Mouse (Mus musculus) stomach, embryonic 14.5 days (tissue): ENCODE data around the gene Gatad1. TPM values are rescaled to one million over a fixed set of nuclear protein-coding genes. Genes with fewer than 3 reads are reported as not detected.

ENCODE experiments used
- ATAC-seq: fragments of 200-750 bp; cut with Nextera tagmentation; 2 replicates; pipeline ENCODE4 v1.8.0; 2017; ENCODE audit warnings: low read depth, moderate TSS enrichment; ENCODE audit not compliant: insufficient number of reproducible peaks, insufficient read depth, low FRiP score
- H3K27ac ChIP-seq: fragments of 300-500 bp; sonication (generic); 2 replicates; pipeline ENCODE4 v1.5.1; 2014; ENCODE audit warnings: mild to moderate bottlenecking, low read length, moderate library complexity, mixed read lengths
- H3K27me3 ChIP-seq: fragments of 300-500 bp; sonication (generic); 2 replicates; pipeline ENCODE4 v1.6.1; 2014; ENCODE audit warnings: low read length, control low read depth, mixed read lengths; ENCODE audit not compliant: control insufficient read depth, insufficient read depth
- H3K36me3 ChIP-seq: fragments of 300-500 bp; sonication (generic); 2 replicates; pipeline ENCODE4 v1.6.1; 2014; ENCODE audit warnings: mild to moderate bottlenecking, control low read depth, low read length, moderate library complexity, mixed read lengths; ENCODE audit not compliant: control insufficient read depth, insufficient read depth
- H3K4me1 ChIP-seq: fragments of 300-500 bp; sonication (generic); 2 replicates; pipeline ENCODE4 v1.6.1; 2014; ENCODE audit warnings: low read length, control low read depth, mixed read lengths; ENCODE audit not compliant: control insufficient read depth, insufficient read depth
- H3K4me2 ChIP-seq: fragments of 300-500 bp; sonication (generic); replicated peaks from 2 replicates; pipeline ENCODE4 v1.6.1; 2014; ENCODE audit warnings: low read depth, low read length, control low read depth
- H3K4me3 ChIP-seq: fragments of 300-500 bp; sonication (generic); 2 replicates; pipeline ENCODE4 v1.5.1; 2014; ENCODE audit warnings: low read depth, low read length, control low read depth
- H3K9ac ChIP-seq: fragments of 300-500 bp; sonication (generic); replicated peaks from 2 replicates; pipeline ENCODE4 v1.6.1; 2014; ENCODE audit warnings: low read depth, mild to moderate bottlenecking, control low read depth, low read length, moderate library complexity, mixed read lengths
- H3K9me3 ChIP-seq: fragments of 300-500 bp; sonication (generic); 2 replicates; pipeline ENCODE4 v1.6.1; 2016; ENCODE audit warnings: low read depth, low read length, control low read depth; ENCODE audit not compliant: control insufficient read depth
- WGBS: fragments of 180-500 bp; shearing (Covaris S2); extraction: QIAGEN DNeasy Blood & Tissue Kit; methylation state at CpG from one replicate; pipeline ENCODE4 v1.1.7; 2014; 5-methylcytosine and 5-hydroxymethylcytosine counted together
- polyA plus RNA-seq: library from polyadenylated mRNA; unstranded; fragments of >200 nt; fragmentation: Nextera tagmentation; extraction: Ambion mirVana; gene quantifications from 2 replicates; pipeline ENCODE4 v1.2.1, GENCODE M21; 2014

Gatad1 gene
- 73.9 and 76.3 TPM in 2 replicates for polyA plus RNA-seq

- WGBS = 76% methylated on average over 5 of the region's 5 CpGs
Measured at GRCm38 (mm10) chr5:3657085-3657484, at the start of gene Gatad1. TSS of gene Gatad1 (minus strand) at chr5:3657185.

GRCm38 (mm10) chr5:3702180-3702579 is 45.2 kb upstream of the Gatad1 start:
- peaks cover 8% of the 10 kb centered on the region for H3K36me3 ChIP-seq
- H3K9me3 ChIP-seq = no peaks in the 10 kb centered on the region
- H3K27ac ChIP-seq = no peak overlapping the region
- no peaks in the 10 kb centered on the region for H3K4me1 ChIP-seq
- H3K9ac ChIP-seq = no peak overlapping the region
- no peak overlapping the region for H3K4me2 ChIP-seq
- H3K27me3 ChIP-seq = no peaks in the 10 kb centered on the region
- 90% methylated on average over 4 of the region's 4 CpGs for WGBS
- no peak for ATAC-seq
- H3K4me3 ChIP-seq = no peak overlapping the region

More at GRCm38 (mm10) chr5:3657085-3657484, at the start of gene Gatad1:
- Histone ChIP-seq H3K27me3 (no peaks in the 10 kb centered on the region), H3K9ac (no peak within 1 kb of the TSS), H3K36me3 (no peaks in the 10 kb centered on the region), H3K4me3 (no peak within 1 kb of the TSS), H3K4me1 (no peaks in the 10 kb centered on the region), H3K4me2 (no peak within 1 kb of the TSS), H3K27ac (no peak within 1 kb of the TSS), H3K9me3 (no peaks in the 10 kb centered on the region)
- no peak for ATAC-seq

GRCm38 (mm10) chr5:3700025-3700424 is 43.0 kb upstream of the Gatad1 start:
- Histone ChIP-seq H3K27ac (no peak overlapping the region), H3K27me3 (no peaks in the 10 kb centered on the region), H3K4me3 (no peak overlapping the region), H3K36me3 (peaks cover 8% of the 10 kb centered on the region), H3K9ac (no peak overlapping the region), H3K9me3 (no peaks in the 10 kb centered on the region), H3K4me2 (no peak overlapping the region), H3K4me1 (no peaks in the 10 kb centered on the region)
- no peak for ATAC-seq
- WGBS = 91% methylated on average over 5 of the region's 5 CpGs

- WGBS = 82% methylated on average over 3 of the region's 3 CpGs
- Histone ChIP-seq H3K27me3 (no peaks in the 10 kb centered on the region), H3K4me1 (no peaks in the 10 kb centered on the region), H3K27ac (no peak overlapping the region), H3K9me3 (no peaks in the 10 kb centered on the region), H3K36me3 (peaks cover 19% of the 10 kb centered on the region), H3K4me3 (no peak overlapping the region), H3K4me2 (no peak overlapping the region), H3K9ac (no peak overlapping the region)
- ATAC-seq = no peak
Measured at GRCm38 (mm10) chr5:3696031-3696430, 39.0 kb upstream of the Gatad1 start.

- H3K9me3 ChIP-seq = no peaks in the 10 kb centered on the region
- H3K9ac ChIP-seq = no peak overlapping the region
- no peak overlapping the region for H3K4me2 ChIP-seq
- WGBS = 82% methylated on average over 4 of the region's 4 CpGs
- H3K36me3 ChIP-seq = peaks cover 19% of the 10 kb centered on the region
- no peak for ATAC-seq
- H3K4me1 ChIP-seq = no peaks in the 10 kb centered on the region
- no peak overlapping the region for H3K4me3 ChIP-seq
- H3K27ac ChIP-seq = no peak overlapping the region
- H3K27me3 ChIP-seq = no peaks in the 10 kb centered on the region
Measured at GRCm38 (mm10) chr5:3695191-3695590, 38.2 kb upstream of the Gatad1 start.

- Histone ChIP-seq H3K9ac (no peak overlapping the region), H3K4me3 (no peak overlapping the region), H3K36me3 (peaks cover 19% of the 10 kb centered on the region), H3K4me1 (no peaks in the 10 kb centered on the region), H3K27me3 (no peaks in the 10 kb centered on the region), H3K4me2 (no peak overlapping the region), H3K9me3 (no peaks in the 10 kb centered on the region), H3K27ac (no peak overlapping the region)
- WGBS = 93% methylated on average over 9 of the region's 9 CpGs
- no peak for ATAC-seq
Measured at GRCm38 (mm10) chr5:3692956-3693355, 36.0 kb upstream of the Gatad1 start.

GRCm38 (mm10) chr5:3691283-3691682 is 34.3 kb upstream of the Gatad1 start:
- H3K36me3 ChIP-seq = peaks cover 19% of the 10 kb centered on the region
- ATAC-seq = no peak
- no peaks in the 10 kb centered on the region for H3K27me3 ChIP-seq
- no peak overlapping the region for H3K4me2 ChIP-seq
- no peaks in the 10 kb centered on the region for H3K4me1 ChIP-seq
- H3K4me3 ChIP-seq = no peak overlapping the region
- WGBS = 93% methylated on average over 3 of the region's 3 CpGs
- H3K27ac ChIP-seq = no peak overlapping the region
- H3K9ac ChIP-seq = no peak overlapping the region
- H3K9me3 ChIP-seq = no peaks in the 10 kb centered on the region

GRCm38 (mm10) chr5:3688298-3688697 is 31.3 kb upstream of the Gatad1 start:
- H3K9me3 ChIP-seq = no peaks in the 10 kb centered on the region
- H3K27me3 ChIP-seq = no peaks in the 10 kb centered on the region
- no peaks in the 10 kb centered on the region for H3K4me1 ChIP-seq
- WGBS = 89% methylated on average over 8 of the region's 8 CpGs
- peaks cover 14% of the 10 kb centered on the region for H3K36me3 ChIP-seq
- no peak overlapping the region for H3K9ac ChIP-seq
- H3K4me2 ChIP-seq = no peak overlapping the region
- H3K27ac ChIP-seq = no peak overlapping the region
- no peak for ATAC-seq
- no peak overlapping the region for H3K4me3 ChIP-seq

GRCm38 (mm10) chr5:3669938-3670554 is 13.1 kb upstream of the Gatad1 start:
- Histone ChIP-seq H3K27ac (no peak overlapping the region), H3K9me3 (no peaks in the 10 kb centered on the region), H3K4me2 (no peak overlapping the region), H3K4me3 (no peak overlapping the region), H3K27me3 (no peaks in the 10 kb centered on the region), H3K36me3 (no peaks in the 10 kb centered on the region), H3K9ac (no peak overlapping the region), H3K4me1 (no peaks in the 10 kb centered on the region)
- 79% methylated on average over 6 of the region's 6 CpGs for WGBS
- ATAC-seq = no peak
